Mouse (Mus musculus): ENCODE data around the gene Tox3.

DNA sequence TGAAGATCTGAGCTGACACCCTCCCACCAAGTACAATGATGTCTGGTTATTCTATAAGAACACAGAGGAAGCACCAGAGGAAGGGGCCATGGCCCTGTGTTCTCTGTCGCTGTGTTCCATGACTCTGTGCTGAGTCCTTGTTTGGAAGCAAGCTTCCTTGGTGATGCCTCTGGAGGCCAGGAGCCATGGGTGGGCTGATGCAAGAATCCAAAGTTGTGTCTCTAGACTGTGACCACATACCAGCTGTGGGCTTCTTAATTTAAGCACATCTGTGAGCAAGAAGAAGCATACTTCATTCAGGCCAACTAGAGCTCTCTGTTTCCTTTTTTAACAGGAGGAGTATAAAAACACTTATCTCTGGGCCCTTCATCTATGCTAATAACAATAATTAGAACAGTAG lies 42.7 kb upstream of the Tox3 start:
- TF ChIP-seq EP300 (IDR thresholded peaks at IDR 0.05; ENCODE audit: insufficient read depth, low read depth, low read length), result no peak
- no peak for TF ChIP-seq POLR2A (IDR thresholded peaks at IDR 0.05; ENCODE audit: insufficient read depth, low read depth, low read length)

All from heart, adult 2 months (tissue).